Mouse (Mus musculus) splenic B cell, adult 2 months (primary cell): ENCODE results near the gene Fanci.

Source experiments
- DNase-seq: peaks from one replicate; pipeline ENCODE4 v3.0.0-alpha.2; 2011; ENCODE audit warnings: low read depth, low spot score
- H3K27me3 ChIP-seq: 2 replicates; pipeline ENCODE4 v1.6.1; 2012; ENCODE audit warnings: mild to moderate bottlenecking, low read length, moderate library complexity, mixed read lengths; ENCODE audit not compliant: control insufficient read depth, poor library complexity, insufficient read depth, severe bottlenecking
- H3K36me3 ChIP-seq: 2 replicates; pipeline ENCODE4 v1.6.1; 2012; ENCODE audit warnings: mild to moderate bottlenecking, low read length, moderate library complexity, mixed read lengths; ENCODE audit not compliant: control insufficient read depth, poor library complexity, insufficient read depth, severe bottlenecking

The Fanci gene

DNA sequence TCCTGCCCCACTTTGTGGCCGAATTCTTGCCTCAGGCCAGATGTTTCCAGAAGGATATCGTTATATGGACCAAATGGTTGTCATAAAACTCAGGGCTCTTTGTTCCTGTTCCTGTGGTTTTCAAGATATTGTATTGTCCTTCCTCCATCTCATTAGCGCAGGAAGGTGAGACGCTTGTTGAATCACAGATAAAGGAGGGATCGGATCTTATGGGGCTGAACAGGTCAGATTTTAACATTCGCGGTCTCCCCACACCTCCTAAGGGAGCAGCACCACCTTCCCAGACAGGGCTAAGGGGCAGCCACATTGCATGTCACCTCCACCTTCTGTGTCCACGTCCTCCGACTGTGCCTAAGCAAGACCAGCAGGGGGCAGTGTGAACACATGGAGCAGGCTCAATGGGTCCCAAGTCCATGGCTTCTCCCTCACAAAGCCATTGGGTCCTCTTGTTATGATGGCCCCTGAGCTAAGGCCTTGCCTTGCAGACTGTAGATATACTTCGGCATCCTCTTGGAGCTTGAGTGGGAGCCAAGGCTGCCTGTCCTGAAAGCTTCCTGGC lies 20.3 kb upstream of the Fanci start:
- no peaks in the 10 kb centered on the region for H3K36me3 ChIP-seq
- H3K27me3 ChIP-seq: no peaks in the 10 kb centered on the region
- peak; percentile 83 for DNase-seq

DNA sequence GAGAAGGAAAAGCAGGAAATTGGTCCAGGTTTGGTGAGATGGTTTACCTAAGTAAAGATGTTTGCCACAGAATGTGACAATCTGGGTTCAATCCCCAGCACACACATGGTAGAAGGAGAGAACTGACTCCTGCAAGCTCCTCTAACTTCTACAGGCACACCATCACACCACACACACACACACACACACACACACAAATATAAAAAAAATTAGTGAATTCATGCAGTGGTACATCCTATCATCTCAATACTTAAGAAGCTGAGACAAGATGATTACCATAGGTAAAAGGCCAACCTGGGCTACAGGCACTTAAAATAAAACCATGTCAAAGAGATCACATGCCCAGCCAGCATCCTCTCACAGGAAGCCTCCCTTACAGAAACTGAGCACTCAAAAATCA lies 17.7 kb upstream of the Fanci start:
- no peaks in the 10 kb centered on the region for H3K27me3 ChIP-seq
- DNase-seq: no peak
- no peaks in the 10 kb centered on the region for H3K36me3 ChIP-seq

DNA sequence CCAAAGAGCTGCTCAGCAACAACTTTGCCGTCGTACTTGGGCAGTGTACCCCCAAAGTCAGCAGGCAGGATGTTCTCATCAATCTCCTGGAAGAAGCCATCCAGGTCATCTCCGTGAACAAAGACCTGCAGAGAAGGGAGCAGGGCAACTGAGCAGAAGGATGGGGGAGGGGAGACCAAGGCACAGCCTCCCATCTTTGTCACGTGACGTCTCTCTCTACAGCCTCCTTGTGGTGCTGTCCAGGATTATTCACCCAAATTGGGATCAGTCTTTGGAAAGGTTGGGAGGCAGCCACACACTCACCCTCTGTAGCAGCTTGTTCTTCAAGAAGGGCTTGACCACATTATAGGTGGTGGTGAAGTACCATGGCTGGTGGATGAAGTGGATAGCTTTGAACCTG lies 16.1 kb upstream of the Fanci start:
- no peak for DNase-seq
- Histone ChIP-seq H3K27me3 (no peaks in the 10 kb centered on the region), H3K36me3 (no peaks in the 10 kb centered on the region)

DNA sequence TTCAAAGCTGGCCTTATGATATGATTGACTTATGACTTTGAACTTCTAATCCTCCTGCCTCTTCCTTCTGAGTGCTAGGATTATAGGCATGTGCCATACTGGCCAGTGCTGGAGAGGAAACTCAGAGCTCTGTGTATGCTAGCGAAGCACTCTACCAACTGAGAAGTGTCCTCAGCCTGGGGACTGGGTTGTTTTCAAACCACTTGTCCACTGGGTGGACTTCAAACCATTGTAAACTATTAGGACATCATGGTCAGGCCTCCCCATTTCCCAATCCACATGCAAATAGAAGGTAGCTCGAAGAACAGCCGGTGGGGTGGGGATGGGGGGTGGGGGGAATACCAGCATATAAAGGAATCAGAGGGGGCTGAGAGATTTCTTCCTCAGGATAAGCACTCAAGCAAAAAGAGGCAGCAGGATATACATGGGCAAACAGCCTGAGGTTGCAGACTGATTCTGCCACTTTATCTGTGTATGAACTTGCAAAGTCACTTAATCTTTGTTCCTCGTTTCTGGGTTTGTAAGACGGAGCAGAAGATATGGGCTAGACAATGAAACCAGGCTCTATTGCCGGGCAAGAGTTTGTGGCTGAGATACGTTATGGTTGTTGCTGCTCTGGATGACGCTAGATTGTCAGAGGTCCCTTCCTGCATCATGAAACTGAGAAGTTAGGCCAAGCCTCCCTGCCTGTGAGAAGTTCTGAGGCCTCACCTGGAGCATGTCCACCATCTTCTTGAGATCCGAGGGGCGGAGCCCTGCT lies 15.0 kb upstream of the Fanci start:
- H3K36me3 ChIP-seq: no peaks in the 10 kb centered on the region
- no peak for DNase-seq

DNA sequence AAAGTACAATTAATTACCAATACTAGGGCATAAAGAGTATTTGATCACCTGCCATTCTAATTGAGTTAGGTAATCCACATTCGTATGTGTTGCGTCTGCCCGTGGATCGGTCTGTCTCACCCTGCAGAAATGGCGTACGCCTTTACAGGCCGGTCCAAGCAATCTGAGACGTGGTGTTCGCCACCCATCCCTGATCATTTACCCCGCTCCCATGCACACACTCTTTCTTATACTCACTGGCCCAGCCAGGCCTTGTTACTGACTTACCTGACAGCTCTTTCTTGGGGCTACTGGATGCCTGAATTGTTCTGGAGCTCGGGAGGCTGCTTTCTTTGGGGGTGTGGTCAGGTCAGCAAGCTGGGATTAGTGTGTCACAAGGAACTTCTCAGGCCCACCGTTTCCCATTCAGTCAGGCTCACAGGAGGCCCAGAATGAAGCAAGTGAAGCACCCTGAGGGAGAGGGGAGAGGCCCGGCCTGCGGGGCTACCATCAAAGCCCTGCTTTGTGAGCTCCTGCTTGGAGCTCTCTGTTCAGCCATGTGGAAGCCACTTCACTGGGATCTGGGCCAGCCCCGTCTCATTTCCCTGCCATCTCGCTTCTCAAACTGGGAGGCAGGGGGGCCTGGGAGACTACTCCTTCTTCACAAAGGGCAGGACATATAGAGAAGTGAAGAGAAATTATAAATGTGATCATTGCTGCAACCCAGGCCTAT lies 5.2 kb upstream of the Fanci start, which contains the start of gene Rlbp1:
Rlbp1 (minus strand) TSS at position 627 of the 712 bp plus-strand sequence.
- DNase-seq: no peak
- Histone ChIP-seq H3K27me3 (no peaks in the 10 kb centered on the region), H3K36me3 (no peaks in the 10 kb centered on the region)

More for the DNA sequence above, 15.0 kb upstream of the Fanci start:
- no peaks in the 10 kb centered on the region for H3K27me3 ChIP-seq

DNA sequence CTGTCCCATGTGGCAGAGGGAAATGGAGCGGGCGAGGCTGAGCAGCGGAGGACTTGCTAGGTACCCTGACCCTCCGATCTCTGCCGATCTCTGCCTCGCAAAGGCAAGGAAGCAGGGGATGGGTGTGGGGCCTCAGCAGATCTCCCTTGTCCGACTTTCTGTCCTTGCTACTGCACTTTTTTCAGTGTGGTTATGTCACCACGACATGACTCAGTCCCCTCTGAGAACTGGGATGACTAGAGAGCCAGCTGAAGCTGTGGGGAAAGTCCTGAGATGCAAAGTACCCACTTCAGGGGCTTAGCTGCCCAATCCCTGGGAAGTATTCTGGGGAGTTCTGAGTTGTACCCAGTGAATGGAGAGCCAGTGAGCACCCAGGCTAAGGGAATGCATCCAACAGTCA lies 4.6 kb upstream of the Fanci start:
- no peak for DNase-seq
- H3K36me3 ChIP-seq: no peaks in the 10 kb centered on the region
- no peaks in the 10 kb centered on the region for H3K27me3 ChIP-seq

DNA sequence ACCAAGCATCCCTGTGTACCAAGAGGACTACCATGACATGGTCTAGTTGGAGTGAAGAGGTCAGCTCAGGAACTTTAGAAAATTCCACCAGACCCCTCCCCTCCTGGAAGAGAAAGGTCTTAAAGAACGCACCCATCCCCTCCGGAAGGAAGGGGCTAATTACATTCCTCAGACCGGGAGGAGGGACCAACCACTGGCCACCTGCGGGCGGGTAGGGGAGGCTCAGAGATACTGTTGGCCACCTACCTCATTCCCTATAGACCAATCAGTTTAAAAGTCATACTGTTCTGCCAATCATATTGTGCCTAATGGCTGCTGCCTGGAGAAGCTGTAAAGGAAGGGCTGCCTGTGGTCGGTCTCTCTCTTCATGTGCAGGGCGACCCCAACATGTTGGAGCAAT lies 3.7 kb upstream of the Fanci start:
- Histone ChIP-seq H3K27me3 (no peaks in the 10 kb centered on the region), H3K36me3 (no peaks in the 10 kb centered on the region)
- no peak for DNase-seq

DNA sequence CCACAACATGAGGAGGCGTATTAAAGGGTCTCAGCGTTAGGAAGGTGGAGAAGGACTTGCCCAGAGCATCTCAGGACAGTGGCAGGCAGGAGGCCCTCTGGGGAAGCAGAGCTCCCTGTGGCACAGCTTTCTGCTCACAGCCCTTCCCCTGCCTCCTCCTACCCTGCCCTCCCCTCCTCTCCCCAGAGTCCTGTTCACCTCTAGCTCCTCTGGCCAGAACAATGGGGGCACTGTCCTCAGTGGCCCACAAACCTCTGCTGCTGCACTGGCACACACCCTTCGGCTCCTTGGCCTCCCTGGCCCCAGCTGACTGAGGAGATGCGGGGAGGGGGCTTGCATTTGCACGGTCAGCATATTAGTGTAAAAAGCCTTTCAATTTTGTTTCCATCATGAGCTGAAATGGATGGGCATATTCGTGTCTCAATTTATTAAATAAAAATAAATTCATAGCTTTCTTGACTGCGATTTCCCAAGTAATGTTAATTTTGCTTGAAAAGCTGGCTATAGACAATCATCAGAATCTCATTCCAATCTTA lies 3.0 kb upstream of the Fanci start:
- Histone ChIP-seq H3K27me3 (no peaks in the 10 kb centered on the region), H3K36me3 (no peaks in the 10 kb centered on the region)
- no peak for DNase-seq

DNA sequence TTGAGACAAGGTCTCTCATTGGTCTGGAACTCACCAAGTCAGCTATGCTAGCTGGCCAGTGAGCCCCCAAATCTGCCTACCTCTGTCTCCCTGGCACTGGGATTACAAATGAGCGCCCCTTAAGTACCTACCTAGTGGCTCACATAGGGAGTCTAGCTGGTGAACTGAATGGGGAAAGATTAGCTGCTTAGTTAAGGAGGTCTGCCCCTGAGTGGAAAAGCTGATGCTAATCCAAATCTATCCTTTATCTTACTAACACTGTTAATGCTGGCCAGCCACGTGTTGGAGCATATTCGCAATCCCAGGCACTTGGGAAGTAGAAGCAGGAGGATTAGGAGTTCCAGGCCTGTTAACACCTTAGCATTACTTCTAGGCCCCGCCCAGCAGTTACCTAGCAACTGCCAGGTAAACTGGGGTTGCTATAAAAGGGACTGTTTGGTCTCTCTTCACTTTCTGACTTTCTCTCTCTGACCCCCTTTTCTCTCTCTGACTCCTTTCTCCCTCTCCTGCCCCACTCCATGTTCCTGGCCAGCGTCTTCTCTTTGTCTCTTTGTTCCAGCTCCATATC lies 1.5 kb upstream of the Fanci start:
- H3K36me3 ChIP-seq: no peaks in the 10 kb centered on the region
- no peaks in the 10 kb centered on the region for H3K27me3 ChIP-seq
- no peak for DNase-seq

DNA sequence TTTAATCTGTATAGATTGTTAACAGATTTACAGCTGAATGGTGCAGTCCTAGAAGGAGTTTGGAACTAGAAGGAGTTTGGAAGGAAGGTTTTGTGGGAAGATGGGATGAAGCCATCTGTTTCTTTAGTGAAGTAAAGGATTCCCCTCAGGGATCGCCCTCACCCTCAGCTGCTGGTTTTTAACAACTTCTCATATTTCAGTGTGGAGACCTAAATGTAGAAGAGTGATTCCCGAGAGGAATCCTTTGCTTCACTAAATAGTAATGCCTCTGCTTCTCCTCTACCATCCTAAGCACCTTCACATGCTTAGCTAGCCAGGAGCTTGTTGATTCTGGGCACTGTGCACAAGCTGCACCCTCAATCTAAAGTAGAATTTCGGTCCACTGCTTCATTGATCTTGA lies 258 bp upstream of the Fanci start:
- DNase-seq: no peak
- no peaks in the 10 kb centered on the region for H3K27me3 ChIP-seq
- H3K36me3 ChIP-seq: no peaks in the 10 kb centered on the region

DNA sequence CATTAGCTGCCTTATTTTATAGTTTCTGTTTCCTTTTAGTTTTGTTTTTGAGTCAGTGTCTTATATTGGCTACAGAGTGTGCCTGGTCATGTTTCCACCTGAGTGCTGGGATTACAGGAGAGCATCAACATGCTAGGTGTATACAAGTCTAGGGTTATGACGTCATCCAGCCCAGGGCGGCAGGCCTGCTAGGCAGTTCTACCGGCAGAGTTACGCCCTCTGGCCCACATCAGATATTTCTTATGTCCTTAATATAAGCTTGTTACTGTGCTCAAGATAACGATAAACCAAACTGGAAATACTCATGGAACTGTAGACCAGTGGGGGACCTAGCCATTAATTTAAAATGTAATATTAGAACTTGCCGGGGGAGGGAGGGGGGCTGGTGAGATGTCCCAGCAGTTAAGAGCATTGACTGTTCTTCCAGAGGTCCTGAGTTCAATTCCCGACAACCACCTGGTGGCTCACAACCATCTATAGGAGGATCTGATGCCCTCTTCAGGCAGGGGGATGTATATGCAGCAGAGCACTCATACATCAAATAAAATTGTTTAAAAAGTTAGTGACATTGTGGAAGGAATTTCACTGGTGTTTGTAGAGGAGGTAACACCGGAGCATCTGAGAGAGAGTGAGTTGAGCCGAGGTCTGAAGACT lies 1.3 kb downstream of the Fanci start:
- Histone ChIP-seq H3K36me3 (no peaks in the 10 kb centered on the region), H3K27me3 (no peaks in the 10 kb centered on the region)
- DNase-seq: peak; percentile 63

DNA sequence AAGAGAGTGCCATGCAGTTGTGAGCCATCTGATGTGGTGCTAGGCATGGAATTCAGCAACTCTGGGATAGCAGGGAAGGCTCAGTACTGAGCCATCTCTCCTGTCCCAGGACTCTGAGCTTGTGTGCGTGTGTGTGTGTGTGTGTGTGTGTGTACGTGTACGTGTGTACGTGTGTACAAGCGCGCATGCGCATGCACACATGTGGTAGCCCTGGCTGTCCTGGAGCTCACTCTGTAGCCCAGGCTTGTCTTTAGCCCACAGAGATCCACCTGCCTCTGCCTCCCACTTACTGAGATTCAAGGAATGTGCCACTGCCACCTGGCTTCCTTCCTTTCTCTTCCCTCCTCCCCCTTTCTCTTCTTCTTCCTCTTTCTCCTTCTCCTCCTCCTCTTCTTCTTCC lies 2.2 kb downstream of the Fanci start:
- no peak for DNase-seq
- no peaks in the 10 kb centered on the region for H3K27me3 ChIP-seq
- H3K36me3 ChIP-seq: no peaks in the 10 kb centered on the region

DNA sequence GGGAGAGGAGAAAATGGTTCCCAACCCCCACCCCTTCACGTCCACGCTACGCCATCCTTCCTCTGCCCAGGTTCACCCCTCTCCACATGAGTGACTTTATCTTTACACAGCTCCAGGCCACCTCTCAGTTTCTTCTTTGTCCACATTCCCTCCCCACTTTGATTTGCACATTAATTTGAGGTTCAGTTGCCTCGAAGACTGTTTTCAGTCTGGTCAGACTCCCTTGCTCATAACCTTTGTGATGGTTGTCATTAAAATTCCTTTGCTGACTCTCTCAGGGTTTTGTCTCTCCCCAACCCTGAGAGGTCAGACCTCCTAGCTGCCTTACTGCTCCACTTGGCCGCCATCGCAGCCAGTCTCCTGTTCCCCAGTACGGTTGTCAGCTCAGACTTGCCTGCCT lies 2.9 kb downstream of the Fanci start:
- DNase-seq: no peak
- Histone ChIP-seq H3K36me3 (no peaks in the 10 kb centered on the region), H3K27me3 (no peaks in the 10 kb centered on the region)

DNA sequence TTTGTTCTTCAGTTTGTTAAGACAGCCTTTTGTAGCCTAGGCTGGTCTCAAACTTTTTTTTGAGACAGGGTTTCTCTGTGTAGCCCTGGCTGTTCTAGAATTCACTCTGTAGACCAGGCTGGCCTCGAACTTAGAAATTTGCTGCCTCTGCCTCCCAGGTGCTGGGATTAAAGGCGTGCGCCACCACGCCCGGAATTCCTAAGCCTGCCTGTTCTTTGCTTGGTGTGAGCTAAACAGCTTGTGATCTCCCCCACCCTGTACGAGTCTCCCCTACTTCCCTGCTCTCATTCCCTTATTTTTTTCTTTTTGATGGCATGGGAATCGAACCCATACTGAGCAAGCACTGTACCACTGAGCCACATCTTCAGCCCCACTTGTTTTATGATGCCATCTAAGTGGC lies 3.5 kb downstream of the Fanci start:
- H3K27me3 ChIP-seq: no peaks in the 10 kb centered on the region
- no peak for DNase-seq
- no peaks in the 10 kb centered on the region for H3K36me3 ChIP-seq
